Mouse (Mus musculus): ENCODE measurements around the gene Ubqln4. TPM values are rescaled to one million over a fixed set of nuclear protein-coding genes. Genes with fewer than 3 reads are reported as not detected.
"Not testable (repeated sequence)": the region's sequence is repeated elsewhere in the genome, so short reads cannot be mapped to it uniquely, and the experiment has no call there.

Ubqln4 gene
- total RNA-seq, 2 experiments from 2014 or later = 72.4 to 78.7 TPM

DNA sequence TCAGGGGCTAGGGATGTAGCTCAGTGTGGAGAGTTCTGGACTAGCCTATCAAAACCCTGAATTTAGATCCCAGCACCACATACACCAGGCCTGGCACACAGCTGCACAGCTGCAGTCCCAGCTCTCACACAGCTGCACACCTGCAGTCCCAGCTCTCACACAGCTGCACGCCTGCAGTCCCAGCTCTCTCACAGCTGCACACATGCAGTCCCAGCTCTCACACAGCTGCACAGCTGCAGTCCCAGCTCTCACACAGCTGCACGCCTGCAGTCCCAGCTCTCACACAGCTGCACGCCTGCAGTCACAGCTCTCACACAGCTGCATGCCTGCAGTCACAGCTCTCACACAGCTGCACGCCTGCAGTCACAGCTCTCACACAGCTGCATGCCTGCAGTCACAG lies 43.0 kb downstream of the Ubqln4 start:
- not testable (repeated sequence) for DNase-seq

- DNase-seq = no peak
Observed at GRCm38 (mm10) chr3:88602466-88602865, 48.9 kb downstream of the Ubqln4 start.

DNA sequence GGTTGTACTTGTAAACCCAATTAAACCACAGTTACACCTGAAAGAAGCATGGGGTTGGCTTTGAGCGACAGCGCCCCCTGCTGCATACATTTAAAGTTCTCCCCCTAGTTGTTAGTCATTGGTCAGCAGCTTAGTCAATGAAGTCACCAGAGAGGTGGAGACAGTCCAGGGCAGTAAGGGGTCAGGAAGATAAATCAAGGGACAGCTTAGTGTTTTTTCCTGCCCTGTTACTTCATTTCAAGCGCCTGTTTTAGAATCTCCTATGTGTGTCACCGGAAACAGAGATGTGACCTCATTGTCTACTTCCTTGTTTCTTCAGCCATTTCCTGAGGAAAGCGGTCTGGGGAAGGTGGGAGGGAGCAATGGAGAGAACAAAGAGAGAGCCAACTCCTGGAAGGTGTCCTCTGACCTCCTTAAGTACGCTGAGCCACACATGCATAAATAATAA lies 50.2 kb downstream of the Ubqln4 start:
- peak; percentile 81 to 83 for DNase-seq

DNA sequence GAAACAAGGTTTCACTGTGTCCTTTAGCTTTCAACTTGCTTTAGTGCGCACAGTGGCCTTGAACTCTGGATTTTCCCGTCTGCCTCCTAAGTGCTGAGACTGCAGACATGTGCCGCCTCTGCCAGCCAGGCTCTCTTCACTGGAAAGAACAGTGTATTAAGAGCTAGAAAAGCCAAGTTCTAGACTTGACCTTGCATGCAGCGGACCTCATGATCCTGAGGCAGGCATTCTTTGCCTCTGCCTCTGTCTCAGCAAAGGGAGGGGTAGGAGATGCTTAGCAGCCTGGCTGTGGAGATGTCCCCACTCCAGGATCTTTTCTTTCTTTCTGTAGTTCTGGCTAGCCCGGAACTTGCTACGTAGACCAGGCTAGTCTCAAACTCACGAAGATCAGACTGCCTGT lies 51.3 kb downstream of the Ubqln4 start:
- DNase-seq = no peak

GRCm38 (mm10) chr3:88605666-88606065 lies 52.1 kb downstream of the Ubqln4 start, which contains the start of gene Arhgef2:
TSS of gene Arhgef2 (plus strand) at chr3:88605966.
- DNase-seq = not testable (repeated sequence)

GRCm38 (mm10) chr3:88607065-88607757 lies 53.7 kb downstream of the Ubqln4 start:
- DNase-seq = peak; percentile 92 to 96

GRCm38 (mm10) chr3:88607758-88608138 lies 54.2 kb downstream of the Ubqln4 start:
- DNase-seq = no peak

DNA sequence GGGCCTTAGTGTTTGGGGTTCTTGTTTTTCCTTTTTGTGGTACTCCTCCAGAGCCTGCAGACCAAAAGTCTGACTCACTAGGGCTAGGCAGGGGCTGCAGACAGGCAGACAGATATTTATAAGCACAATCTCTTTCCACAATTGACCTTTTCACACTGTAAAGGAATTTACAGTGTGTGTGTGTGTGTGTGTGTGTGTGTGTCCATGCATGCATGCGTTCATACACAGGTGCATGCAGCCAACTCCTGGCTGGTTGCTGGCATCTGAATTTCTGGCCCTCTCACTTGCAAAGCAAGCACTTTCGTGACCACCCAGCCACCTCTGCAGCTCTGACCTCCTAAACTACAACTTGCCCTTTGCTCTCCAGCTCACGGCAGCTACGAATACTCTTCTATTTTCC lies 55.5 kb downstream of the Ubqln4 start:
- DNase-seq = no peak

- no peak for DNase-seq
Observed at GRCm38 (mm10) chr3:88614418-88614817, 60.9 kb downstream of the Ubqln4 start.

DNA sequence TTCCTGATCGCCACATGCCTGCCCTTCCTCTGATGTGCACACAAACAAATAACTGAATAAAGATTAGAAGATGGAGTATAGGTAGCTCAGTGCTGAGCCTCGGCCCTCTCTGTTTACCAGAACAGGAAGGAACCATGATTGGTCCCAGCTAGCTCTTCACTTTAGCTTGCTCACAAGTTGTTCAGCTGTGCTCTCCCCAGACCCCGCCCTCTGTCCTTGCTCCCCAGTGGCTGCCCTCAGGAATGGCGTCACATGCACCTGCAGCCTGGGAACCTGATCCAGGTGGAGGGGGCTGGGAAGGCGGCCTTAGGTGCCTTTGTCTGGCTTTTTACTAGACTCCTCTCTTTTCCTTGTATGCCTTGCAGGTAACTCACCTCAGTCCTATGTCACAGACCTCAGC lies 61.6 kb downstream of the Ubqln4 start:
- no peak for DNase-seq

DNA sequence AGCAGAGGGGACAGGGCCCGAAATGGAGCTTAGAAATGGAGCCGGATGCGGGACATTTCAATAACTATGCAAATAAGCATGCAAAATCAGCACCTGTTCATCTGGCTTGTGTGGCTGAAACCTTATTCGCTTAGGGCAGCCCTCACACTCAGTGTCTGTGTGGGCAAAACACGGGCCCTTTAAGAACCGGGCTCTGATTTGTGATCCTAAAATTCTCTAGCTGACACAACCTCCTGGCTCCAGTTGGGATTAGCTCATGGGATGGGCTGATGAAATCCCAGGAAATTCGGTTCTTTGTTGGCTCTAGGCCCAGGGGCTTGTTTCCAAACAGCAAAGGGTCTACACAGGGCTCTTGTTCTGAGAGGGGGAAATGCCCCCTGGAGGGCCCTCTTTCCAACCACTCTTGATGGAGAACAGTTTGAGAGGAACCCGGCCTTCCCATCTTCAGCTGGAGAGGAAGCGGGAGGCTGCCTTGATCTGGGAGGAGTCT lies 62.4 kb downstream of the Ubqln4 start:
- peak; percentile 86 to 89 for DNase-seq

DNA sequence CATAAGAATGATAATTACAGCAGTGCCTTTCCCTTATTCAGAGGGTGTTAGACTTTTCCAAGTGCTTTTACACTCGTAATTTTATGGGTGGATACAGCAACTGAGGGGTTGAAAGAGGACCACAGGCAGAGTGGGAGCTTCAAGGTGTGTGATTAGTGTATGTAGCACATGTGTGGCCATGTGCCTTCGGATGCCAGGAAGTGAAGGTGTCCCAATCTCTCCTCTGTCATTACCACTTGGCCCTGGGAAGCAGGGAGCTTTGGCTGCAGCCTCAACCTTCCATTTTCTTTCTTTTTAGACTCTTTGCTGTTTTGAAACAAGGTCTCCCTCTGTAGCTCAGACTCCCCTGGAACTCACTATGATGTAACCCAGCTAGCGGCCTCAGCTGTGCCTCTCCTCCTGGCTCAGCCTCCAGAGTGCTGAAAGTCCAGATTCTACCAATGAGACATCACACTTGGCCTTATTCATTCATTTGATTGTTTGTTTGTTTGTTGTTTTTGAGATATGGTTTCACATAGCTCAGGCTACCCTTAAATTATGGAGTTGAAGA lies 63.5 kb downstream of the Ubqln4 start:
- peak in 1 of 2 experiments; percentile 43 for DNase-seq

DNA sequence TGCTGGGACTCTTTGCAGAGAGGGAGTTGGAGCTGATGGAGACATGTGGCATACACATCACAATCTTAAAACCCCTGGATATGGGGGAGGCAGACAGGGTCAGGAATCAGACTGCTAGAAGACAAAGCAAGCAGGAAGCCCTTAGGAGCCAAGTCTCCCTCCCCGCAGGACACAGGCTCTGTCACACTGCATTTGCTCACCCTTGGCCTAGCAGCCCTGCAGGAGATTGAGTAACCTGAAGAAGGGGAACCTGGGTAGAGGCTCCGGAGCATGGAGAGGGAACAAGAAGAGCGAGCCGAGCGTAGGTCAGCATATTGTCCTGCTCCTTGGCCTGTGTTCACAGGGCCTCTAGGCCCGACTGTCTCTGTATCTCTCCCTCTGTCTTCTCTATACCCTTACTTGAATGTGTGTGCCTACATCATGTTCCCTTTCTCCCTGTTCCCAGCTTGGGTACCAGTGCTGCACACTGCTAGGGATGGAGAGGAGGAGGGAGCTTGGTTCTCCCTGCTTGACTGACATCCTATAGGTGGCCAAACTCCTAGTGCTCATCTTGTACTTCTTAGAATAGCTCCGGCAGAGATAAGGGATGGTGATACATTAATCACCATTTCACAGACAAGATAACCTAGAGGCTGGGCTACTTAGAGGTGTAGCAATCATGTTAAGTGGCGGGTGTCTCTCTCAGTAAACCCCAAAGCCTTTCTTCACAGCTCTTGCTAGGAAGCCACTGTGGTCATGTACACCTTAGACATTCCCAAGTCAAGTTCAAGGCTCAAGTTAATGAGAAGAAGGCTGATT lies 64.7 kb downstream of the Ubqln4 start:
- DNase-seq = peak; percentile 36 to 56

Small RNA genes lying within 50 kb of the gene (microRNA-seq; reads per million reads assigned to microRNA genes)
- gene Mir1905 = 0 reads per million in 2 experiments

Other genes starting within 250 kb of the Ubqln4 start
- 10 to 100 TPM; 67.8 to 84.2 TPM for gene Glmp, start 228.7 kb upstream of the Ubqln4 start, total RNA-seq (2021)
- gene Tmem79, start 217.6 kb upstream of the Ubqln4 start, total RNA-seq (2021) = 1 to 10 TPM; 1.4 to 4.3 TPM
- gene Smg5, start 217.5 kb upstream of the Ubqln4 start, total RNA-seq (2021) = 10 to 100 TPM; 48.3 to 55.9 TPM
- gene Paqr6, start 189.2 kb upstream of the Ubqln4 start, total RNA-seq (2021) = under 1 TPM; 0.60 to 0.67 TPM
- gene Bglap3, start 181.0 kb upstream of the Ubqln4 start, total RNA-seq (2021) = not detected
- gene Bglap2, start 175.1 kb upstream of the Ubqln4 start, total RNA-seq (2021) = not detected
- not detected for gene Bglap, start 169.3 kb upstream of the Ubqln4 start, total RNA-seq (2021)
- 10 to 100 TPM; 16.8 to 18.3 TPM for gene Pmf1, start 143.4 kb upstream of the Ubqln4 start, total RNA-seq (2021)
- 10 to 100 TPM; 12.3 to 14.2 TPM for gene Slc25a44, start 128.6 kb upstream of the Ubqln4 start, total RNA-seq (2021)
- 1 to 10 TPM; 4.4 to 5.9 TPM for gene Sema4a, start 92.6 kb upstream of the Ubqln4 start, total RNA-seq (2021)
- 100 to 1,000 TPM; 113 to 129 TPM for gene Lmna, start 43.8 kb upstream of the Ubqln4 start, total RNA-seq (2021)
- gene Mex3a, start 21.4 kb upstream of the Ubqln4 start, total RNA-seq (2021) = under 1 TPM; 0.26 to 0.35 TPM
- under 1 TPM in 1 of 2 experiments, not detected in 1; 0.26 TPM for gene Rab25, start 5.5 kb upstream of the Ubqln4 start, total RNA-seq (2021)
- gene Lamtor2, start 684 bp upstream of the Ubqln4 start, total RNA-seq (2021) = 100 to 1,000 TPM; 102 to 104 TPM
- gene Ssr2, start 22.1 kb downstream of the Ubqln4 start, total RNA-seq (2021) = 10 to 100 TPM; 60.8 to 65.5 TPM
- 10 to 100 TPM; 32.3 to 32.9 TPM for gene Arhgef2, start 52.2 kb downstream of the Ubqln4 start, total RNA-seq (2021)
- not detected for gene Rxfp4, start 99.4 kb downstream of the Ubqln4 start, total RNA-seq (2021)
- 10 to 100 TPM; 25.7 to 26.3 TPM for gene Khdc4, start 132.0 kb downstream of the Ubqln4 start, total RNA-seq (2021)
- gene Rit1, start 163.1 kb downstream of the Ubqln4 start, total RNA-seq (2021) = 10 to 100 TPM; 70.5 to 95.6 TPM
- 1 to 10 TPM; 5.4 to 8.0 TPM for gene Syt11, start 221.4 kb downstream of the Ubqln4 start, total RNA-seq (2021)